Mouse (Mus musculus) C2C12 (cell line): ENCODE measurements around the gene Rims4. TPM values are rescaled to one million over a fixed set of nuclear protein-coding genes. Genes with fewer than 3 reads are reported as not detected.

Source experiments
- H3K27me3 ChIP-seq: one replicate; pipeline ENCODE4 v1.6.1; 2011; ENCODE audit not compliant: control insufficient read depth, insufficient read depth, insufficient read length
- H3K36me3 ChIP-seq: one replicate; pipeline ENCODE4 v1.6.1; 2011; ENCODE audit not compliant: control insufficient read depth, insufficient read depth
- H3K4me3 ChIP-seq: one replicate; pipeline ENCODE4 v1.5.1; 2011; ENCODE audit warnings: mild to moderate bottlenecking, control low read depth; ENCODE audit not compliant: poor library complexity, insufficient read depth, severe bottlenecking
- H3K79me2 ChIP-seq: one replicate; pipeline ENCODE4 v1.6.1; 2011; ENCODE audit not compliant: control insufficient read depth, insufficient read depth
- H3K79me3 ChIP-seq: one replicate; pipeline ENCODE4 v1.6.1; 2011; ENCODE audit warnings: low read depth, control low read depth
- H3ac ChIP-seq: one replicate; pipeline ENCODE3; 2011; ENCODE audit warnings: low read depth; ENCODE audit not compliant: control insufficient read depth, insufficient read length
- CEBPB ChIP-seq: IDR thresholded peaks from one replicate; pipeline ENCODE4 v1.6.1; 2011; ENCODE audit warnings: low read depth, mild to moderate bottlenecking, control low read depth, moderate library complexity
- CTCF ChIP-seq: IDR thresholded peaks from one replicate; pipeline ENCODE4 v1.5.1; 2011; ENCODE audit not compliant: control insufficient read depth, insufficient read depth, insufficient read length
- FOSL1 ChIP-seq: IDR thresholded peaks from one replicate; pipeline ENCODE4 v1.8.0; 2011; ENCODE audit warnings: mild to moderate bottlenecking, low read length; ENCODE audit not compliant: poor library complexity, insufficient read depth, severe bottlenecking
- MAX ChIP-seq: IDR thresholded peaks from one replicate; pipeline ENCODE4 v1.6.1; 2011; ENCODE audit warnings: mild to moderate bottlenecking, control low read depth
- MYOD1 ChIP-seq: IDR thresholded peaks from one replicate; pipeline ENCODE4 v1.6.1; 2011; ENCODE audit warnings: low read depth; ENCODE audit not compliant: control insufficient read depth, insufficient read length
- MYOG ChIP-seq: IDR thresholded peaks from one replicate; pipeline ENCODE4 v1.6.1; 2011; ENCODE audit not compliant: control insufficient read depth, insufficient read length; ENCODE audit errors: extremely low read depth
- USF1 ChIP-seq: IDR thresholded peaks from one replicate; pipeline ENCODE4 v1.6.1; 2011; ENCODE audit warnings: low read depth, mild to moderate bottlenecking, control low read depth, moderate library complexity
- polyA plus RNA-seq: library from polyadenylated mRNA; unstranded; fragments of >200 nt; fragmentation: generic; extraction: Trizol; gene quantifications from one replicate; pipeline ENCODE4 v1.2.1, GENCODE M21; 2012; ENCODE audit warnings: missing spikeins

Gene Rims4
- polyA plus RNA-seq, 1 experiment = not detected

DNA sequence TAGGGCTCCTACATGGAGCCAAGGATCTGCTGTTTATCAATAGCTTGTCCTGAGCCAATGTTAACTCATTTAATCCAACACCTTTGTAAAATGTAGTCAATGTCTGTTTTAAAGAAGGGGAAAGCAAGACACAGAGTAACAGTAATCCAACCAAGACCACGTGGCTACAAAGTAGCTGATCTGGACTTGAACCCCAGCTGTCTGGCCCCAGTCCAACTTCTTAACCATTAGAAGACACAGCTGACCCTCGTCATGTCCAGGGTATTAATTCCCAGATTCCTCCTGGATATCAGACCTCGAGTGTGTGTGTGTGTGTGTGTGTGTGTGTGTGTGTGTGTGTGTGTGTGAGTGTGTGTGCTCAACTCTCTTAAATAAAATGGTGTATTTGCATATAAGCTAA is 46.6 kb downstream of the Rims4 start:
- Histone ChIP-seq H3ac (no peak overlapping the region), H3K79me3 (no peaks in the 10 kb centered on the region), H3K79me2 (no peaks in the 10 kb centered on the region), H3K27me3 (peaks cover 89% of the 10 kb centered on the region), H3K36me3 (no peaks in the 10 kb centered on the region), H3K4me3 (no peak overlapping the region)
- TF ChIP-seq CTCF (no peak), FOSL1 (no peak), MYOD1 (no peak), CEBPB (no peak), MYOG (no peak), USF1 (no peak), MAX (no peak)

DNA sequence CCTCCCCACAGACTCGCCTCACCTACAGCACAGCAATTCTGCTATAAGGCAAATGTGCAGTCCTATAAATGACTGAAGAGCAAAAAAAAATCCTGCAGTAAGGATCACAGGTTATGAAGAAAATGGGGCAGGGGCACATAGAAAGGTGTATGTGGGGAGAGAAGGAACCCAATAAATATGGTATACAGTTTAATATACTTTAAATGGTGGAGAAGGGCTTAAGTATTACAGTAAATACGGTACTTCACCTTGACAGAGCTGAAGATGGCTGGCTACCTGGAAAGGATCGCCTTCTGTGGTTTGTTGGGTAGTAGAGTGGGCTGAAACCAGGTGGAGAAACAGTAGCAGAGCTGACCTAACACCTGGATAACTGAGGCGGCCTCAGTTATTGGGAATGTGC is 47.2 kb downstream of the Rims4 start:
- H3K27me3 ChIP-seq = peaks cover 93% of the 10 kb centered on the region
- TF ChIP-seq MYOD1 (no peak), USF1 (no peak), MAX (no peak), CTCF (no peak), MYOG (no peak), CEBPB (no peak), FOSL1 (no peak)
- no peaks in the 10 kb centered on the region for H3K79me2 ChIP-seq
- H3K4me3 ChIP-seq = no peak overlapping the region
- H3K36me3 ChIP-seq = no peaks in the 10 kb centered on the region
- no peak overlapping the region for H3ac ChIP-seq
- no peaks in the 10 kb centered on the region for H3K79me3 ChIP-seq

DNA sequence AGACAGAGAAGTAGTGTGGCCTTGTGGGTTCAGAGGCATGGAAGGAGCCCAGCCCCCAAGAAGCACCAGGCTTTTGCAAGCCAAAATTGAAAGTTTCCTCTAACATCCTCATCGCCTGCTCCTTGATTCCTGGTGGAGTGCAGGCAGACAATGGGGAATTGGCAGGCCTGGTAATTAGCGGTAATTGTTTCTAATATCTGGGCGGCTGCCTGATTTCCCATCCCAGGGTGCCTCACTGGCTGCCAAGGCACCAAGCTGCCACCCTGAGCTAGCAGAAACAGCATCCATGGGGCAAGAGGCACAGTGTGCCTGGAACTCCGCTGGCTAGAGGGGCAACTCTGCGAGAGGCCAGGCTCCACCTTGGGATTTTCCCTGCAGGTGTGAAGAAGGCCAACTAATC is 48.7 kb downstream of the Rims4 start:
- Histone ChIP-seq H3ac (no peak overlapping the region), H3K36me3 (no peaks in the 10 kb centered on the region), H3K27me3 (peaks cover 93% of the 10 kb centered on the region), H3K79me2 (no peaks in the 10 kb centered on the region), H3K79me3 (no peaks in the 10 kb centered on the region), H3K4me3 (no peak overlapping the region)
- TF ChIP-seq USF1 (no peak), MAX (no peak), FOSL1 (no peak), CEBPB (no peak), MYOG (no peak), MYOD1 (no peak), CTCF (no peak)

DNA sequence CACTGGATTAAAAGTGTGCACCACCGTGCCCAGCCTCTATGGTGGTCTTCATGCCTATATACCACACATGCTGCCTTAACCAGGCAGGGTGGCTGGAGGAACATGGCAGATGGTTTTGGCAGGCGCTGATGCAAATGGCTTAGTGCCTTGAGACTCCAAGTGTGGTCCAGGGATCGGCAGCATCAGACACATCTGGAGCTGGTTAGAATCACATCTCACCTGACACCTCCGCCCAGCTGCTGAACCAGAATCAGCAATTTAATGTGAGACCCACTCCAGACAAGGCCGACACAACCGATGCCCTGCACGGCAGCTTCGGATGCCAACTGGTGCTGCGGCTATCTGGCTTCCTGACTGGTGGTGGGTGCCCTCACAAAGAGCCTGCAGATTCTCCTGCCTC is 52.4 kb downstream of the Rims4 start:
- Histone ChIP-seq H3ac (no peak overlapping the region), H3K79me3 (no peaks in the 10 kb centered on the region), H3K79me2 (no peaks in the 10 kb centered on the region), H3K4me3 (no peak overlapping the region), H3K36me3 (no peaks in the 10 kb centered on the region), H3K27me3 (peaks cover 95% of the 10 kb centered on the region)
- TF ChIP-seq MYOG (no peak), MAX (no peak), MYOD1 (no peak), CEBPB (no peak), FOSL1 (no peak), USF1 (no peak), CTCF (no peak)

DNA sequence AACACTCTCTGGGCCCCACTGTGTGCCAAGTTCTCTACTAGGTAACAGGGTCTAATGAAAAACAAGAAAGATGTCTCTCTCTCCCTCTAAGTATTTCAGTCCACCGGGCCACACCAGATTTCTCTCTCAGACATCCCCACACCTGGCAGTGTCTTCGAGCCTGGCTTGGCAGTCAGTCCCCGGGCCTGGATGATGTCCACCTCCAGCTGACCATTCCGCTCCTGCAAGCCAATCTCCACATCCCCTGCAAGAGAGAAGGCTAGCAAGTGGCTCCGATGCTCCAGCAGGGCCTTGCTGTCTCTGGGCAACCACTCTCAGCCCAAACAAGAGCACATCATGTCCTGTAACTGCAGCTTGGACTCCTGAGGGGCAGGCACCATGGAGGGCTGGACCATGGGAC is 53.2 kb downstream of the Rims4 start:
- Histone ChIP-seq H3K27me3 (peaks cover 93% of the 10 kb centered on the region), H3K79me3 (no peaks in the 10 kb centered on the region), H3K36me3 (no peaks in the 10 kb centered on the region), H3ac (no peak overlapping the region), H3K4me3 (no peak overlapping the region), H3K79me2 (no peaks in the 10 kb centered on the region)
- no peak for TF ChIP-seq CEBPB
- no peak for TF ChIP-seq MYOG
- TF ChIP-seq FOSL1 = no peak
- TF ChIP-seq USF1 = no peak
- TF ChIP-seq MYOD1 = no peak

DNA sequence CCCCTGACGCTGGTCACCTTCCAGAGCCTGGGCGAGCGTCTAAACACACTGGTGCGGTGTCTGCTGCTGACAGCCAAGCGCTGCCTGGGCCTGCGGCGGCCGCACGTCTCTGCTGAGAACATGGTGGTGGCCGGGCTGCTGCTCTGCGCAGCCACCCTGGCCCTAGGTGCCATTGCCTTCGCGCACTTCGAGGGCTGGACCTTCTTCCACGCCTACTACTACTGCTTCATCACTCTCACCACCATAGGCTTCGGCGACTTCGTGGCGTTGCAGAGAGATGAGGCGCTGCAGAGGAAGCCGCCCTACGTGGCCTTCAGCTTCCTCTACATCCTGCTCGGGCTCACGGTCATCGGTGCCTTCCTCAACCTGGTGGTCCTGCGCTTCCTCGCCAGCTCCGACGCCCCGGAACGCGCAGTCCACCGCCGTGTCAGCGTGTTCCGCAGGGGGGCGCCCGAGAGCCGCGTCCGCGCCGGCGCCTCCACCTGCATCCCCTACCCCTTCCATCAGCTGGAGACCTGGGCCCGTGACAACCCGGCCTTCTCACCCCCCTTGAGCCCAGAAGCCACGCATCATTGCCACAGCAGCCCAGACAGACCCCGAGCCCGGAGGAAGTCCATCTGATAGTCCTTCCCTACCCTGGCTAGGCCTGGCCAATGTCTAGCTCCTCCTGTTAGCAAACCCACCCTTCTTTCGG is 60.1 kb downstream of the Rims4 start:
- Histone ChIP-seq H3K27me3 (peaks cover 77% of the 10 kb centered on the region), H3K79me3 (no peaks in the 10 kb centered on the region), H3K4me3 (no peak overlapping the region), H3K79me2 (no peaks in the 10 kb centered on the region), H3K36me3 (no peaks in the 10 kb centered on the region), H3ac (no peak overlapping the region)
- peak; percentile 72 for TF ChIP-seq CTCF
- no peak for TF ChIP-seq CEBPB
- TF ChIP-seq USF1 = no peak

DNA sequence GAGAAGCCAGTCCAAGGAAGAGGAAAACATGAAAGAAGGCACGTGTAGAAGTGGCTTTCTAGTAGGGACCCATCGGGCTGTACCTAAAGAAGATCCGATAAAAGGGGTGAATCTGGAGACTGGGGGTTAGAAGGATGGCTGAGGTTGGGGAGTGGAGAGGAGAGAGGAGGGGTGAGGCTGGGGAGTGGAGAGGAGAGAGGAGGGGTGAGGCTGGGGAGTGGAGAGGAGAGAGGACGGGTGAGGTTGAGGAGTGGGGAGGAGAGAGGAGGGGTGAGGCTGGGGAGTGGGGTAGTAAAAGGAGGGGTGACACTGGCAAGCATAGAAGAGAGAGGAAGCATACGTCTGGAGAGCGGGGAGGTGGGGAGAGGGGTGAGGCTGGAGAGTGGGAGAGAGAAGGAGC is 61.2 kb downstream of the Rims4 start:
- TF ChIP-seq MAX = no peak
- TF ChIP-seq CEBPB = no peak
- TF ChIP-seq CTCF = no peak
- TF ChIP-seq FOSL1 = no peak
- no peak for TF ChIP-seq MYOD1
- no peak for TF ChIP-seq MYOG
- no peak for TF ChIP-seq USF1
- no peaks in the 10 kb centered on the region for H3K79me3 ChIP-seq
- peaks cover 73% of the 10 kb centered on the region for H3K27me3 ChIP-seq
- H3K36me3 ChIP-seq = no peaks in the 10 kb centered on the region
- no peak overlapping the region for H3K4me3 ChIP-seq
- no peaks in the 10 kb centered on the region for H3K79me2 ChIP-seq
- no peak overlapping the region for H3ac ChIP-seq
